Mouse (Mus musculus) bone marrow macrophage, adult 2 months (primary cell): ENCODE results near the gene Tmtc2. TPM values are rescaled to one million over a fixed set of nuclear protein-coding genes. Genes with fewer than 3 reads are reported as not detected.
A peak's percentile ranks its signal among the peaks of the same experiment; 100 is the strongest.

Source experiments
- H3K27ac ChIP-seq: 2 replicates; pipeline ENCODE4 v1.5.1; 2012; ENCODE audit warnings: low read depth, low read length; ENCODE audit not compliant: insufficient read depth
- H3K4me1 ChIP-seq: 2 replicates; pipeline ENCODE4 v1.6.1; 2012; ENCODE audit warnings: low read length; ENCODE audit not compliant: control insufficient read depth, insufficient read depth
- H3K4me3 ChIP-seq: 2 replicates; pipeline ENCODE4 v1.5.1; 2012; ENCODE audit warnings: mild to moderate bottlenecking, low read length, moderate library complexity; ENCODE audit not compliant: insufficient read depth
- CTCF ChIP-seq: IDR thresholded peaks from 2 replicates; pipeline ENCODE4 v1.5.1; 2012; ENCODE audit warnings: low read depth, mild to moderate bottlenecking, low read length, moderate library complexity
- POLR2A ChIP-seq: IDR thresholded peaks from 2 replicates; pipeline ENCODE4 v1.6.1; 2012; ENCODE audit warnings: mild to moderate bottlenecking, low read depth, low read length, borderline replicate concordance
- polyA plus RNA-seq: library from polyadenylated mRNA; stranded (reverse); fragments of >200 nt; gene quantifications from 2 replicates; pipeline ENCODE4 v1.2.4, GENCODE M21; 2012; ENCODE audit not compliant: missing spikeins, insufficient read depth, insufficient read length

Gene Tmtc2
- polyA plus RNA-seq, result 0.77 and 1.3 TPM in 2 replicates

DNA sequence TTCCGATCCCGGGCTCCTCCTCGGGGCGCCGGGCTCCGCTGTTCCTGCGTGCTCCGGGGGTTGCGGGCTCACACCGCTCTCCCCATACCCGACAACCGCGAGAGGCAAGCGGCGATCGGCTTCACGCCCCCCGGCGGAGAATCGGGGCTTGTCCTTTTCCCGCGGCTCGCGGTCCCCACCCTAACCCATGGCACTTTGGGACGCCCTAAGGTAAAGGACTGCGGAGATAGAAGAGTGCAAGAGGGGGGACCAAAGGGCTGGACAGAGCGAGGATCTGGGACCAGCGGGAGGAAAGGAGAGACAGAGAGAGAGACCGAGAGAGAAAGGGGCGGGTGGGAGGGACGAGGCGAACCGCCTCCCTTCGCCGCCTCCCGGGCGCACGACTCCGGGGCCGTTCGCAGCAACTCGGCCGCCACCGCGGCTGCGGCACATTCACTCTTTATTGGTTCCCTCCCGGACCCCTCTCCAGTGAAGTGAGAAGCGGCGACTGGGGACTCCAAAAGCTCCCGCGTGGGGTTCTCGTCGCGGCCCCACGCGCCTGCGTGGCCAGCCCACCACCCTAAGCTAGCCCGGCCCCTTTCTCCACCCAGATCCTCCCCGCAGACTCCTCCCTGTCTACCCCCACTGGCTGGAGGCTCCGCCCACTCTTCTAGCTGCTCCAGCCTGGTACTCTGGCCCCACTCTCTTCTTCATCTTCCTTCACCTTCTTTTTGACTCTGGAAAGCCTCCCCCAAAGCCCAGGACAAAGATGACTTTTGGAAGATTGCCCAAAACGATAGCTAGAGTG lies at the start of gene Tmtc2:
TSS of gene Tmtc2 (minus strand) at position 544 of the 787 bp plus-strand sequence.
- TF ChIP-seq POLR2A (no peak), CTCF (no peak)
- peak within 1 kb of the TSS; percentile 84 for H3K4me3 ChIP-seq
- no peak within 1 kb of the TSS for H3K27ac ChIP-seq
- peaks cover 17% of the 10 kb centered on the region for H3K4me1 ChIP-seq

DNA sequence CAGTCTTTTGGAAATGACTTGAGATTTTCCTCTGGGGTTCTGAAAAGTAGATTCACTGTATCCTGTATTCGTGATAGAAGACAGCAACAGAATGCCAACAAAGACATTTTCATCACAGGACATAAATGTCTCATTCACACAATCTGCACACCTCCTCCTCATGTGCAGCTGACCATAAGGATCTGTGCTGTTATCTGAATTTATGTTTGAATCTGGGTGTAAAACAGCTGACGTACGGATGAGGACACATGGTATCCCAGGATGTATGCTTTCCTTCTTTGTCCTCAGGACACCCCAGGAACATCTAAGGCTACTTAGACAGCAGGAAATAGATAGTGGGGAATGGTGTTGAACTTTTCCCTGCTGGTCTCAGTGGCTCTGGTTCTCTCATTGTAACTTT lies 37.9 kb upstream of the Tmtc2 start:
- H3K27ac ChIP-seq, result no peak overlapping the region
- H3K4me3 ChIP-seq, result no peak overlapping the region
- TF ChIP-seq CTCF, result no peak
- TF ChIP-seq POLR2A, result no peak
- H3K4me1 ChIP-seq, result no peaks in the 10 kb centered on the region

DNA sequence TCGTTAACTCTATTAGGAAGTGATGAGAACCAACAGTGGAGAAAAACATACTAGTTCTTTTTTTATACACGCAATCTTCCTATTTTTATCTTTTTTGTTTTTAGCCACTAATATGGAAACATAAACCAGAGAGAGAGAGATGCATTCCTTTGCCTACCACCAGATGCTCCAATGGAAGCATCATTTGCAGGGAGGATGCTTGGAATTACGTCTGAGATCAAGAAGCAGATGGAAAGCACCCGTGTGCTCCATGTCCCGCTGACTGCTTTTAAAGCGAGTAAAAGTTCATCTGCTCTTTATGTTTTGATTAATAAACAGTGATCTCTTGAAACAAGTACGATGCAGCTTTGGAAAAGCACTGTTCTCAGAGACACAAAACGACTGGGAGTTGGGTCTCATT lies 24.6 kb upstream of the Tmtc2 start:
- Histone ChIP-seq H3K4me3 (no peak overlapping the region), H3K4me1 (no peaks in the 10 kb centered on the region), H3K27ac (no peak overlapping the region)
- TF ChIP-seq POLR2A, result no peak
- TF ChIP-seq CTCF, result no peak

DNA sequence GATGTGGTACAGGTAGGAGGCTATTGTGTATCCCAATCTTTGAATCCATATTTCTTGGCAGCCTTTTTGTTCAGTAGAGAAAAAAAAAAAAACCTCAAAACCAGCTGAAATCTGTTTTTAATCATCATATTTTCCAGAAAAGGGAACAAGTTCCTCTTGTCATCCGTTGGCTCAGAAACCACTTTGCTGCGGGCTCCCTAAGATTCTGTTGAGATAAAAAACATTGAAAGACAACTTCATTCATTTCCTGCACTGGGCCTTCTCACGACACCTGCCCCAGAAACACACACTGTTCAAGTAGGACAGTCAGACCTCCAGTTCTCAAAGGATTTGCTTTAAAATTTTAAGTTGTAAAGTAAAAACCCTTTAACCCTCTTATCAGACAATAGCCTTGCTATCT lies 23.0 kb upstream of the Tmtc2 start:
- Histone ChIP-seq H3K4me1 (no peaks in the 10 kb centered on the region), H3K27ac (no peak overlapping the region), H3K4me3 (no peak overlapping the region)
- TF ChIP-seq POLR2A (no peak), CTCF (no peak)

- TF ChIP-seq POLR2A (no peak), CTCF (no peak)
- H3K4me3 ChIP-seq, result no peak overlapping the region
- H3K4me1 ChIP-seq, result no peaks in the 10 kb centered on the region
- no peak overlapping the region for H3K27ac ChIP-seq
Observed at GRCm38 (mm10) chr10:105595480-105596102, 21.3 kb upstream of the Tmtc2 start.

- no peak overlapping the region for H3K4me3 ChIP-seq
- TF ChIP-seq CTCF (no peak), POLR2A (no peak)
- no peaks in the 10 kb centered on the region for H3K4me1 ChIP-seq
- H3K27ac ChIP-seq, result no peak overlapping the region
Observed at GRCm38 (mm10) chr10:105588141-105588540, 13.9 kb upstream of the Tmtc2 start.

DNA sequence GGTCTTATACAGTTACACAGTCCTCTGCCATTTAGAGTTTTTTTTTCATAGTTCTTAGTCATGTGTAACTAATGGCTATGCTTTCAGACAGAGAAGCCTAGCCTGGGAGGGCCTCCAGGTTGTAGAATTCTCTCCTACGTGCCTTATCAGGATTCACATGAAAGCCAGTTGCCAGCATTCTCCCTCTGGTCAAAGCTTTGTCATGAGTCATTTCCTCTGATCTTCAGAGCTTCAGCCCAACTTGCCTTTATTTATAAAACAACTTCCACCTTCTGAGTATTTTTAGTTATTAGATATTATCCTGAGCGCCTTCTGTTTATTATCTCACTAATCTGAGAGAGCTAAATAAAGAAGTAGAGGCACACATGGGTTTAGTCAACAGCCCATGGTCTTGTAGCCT lies 5.1 kb upstream of the Tmtc2 start:
- H3K4me3 ChIP-seq, result no peak overlapping the region
- TF ChIP-seq POLR2A (no peak), CTCF (no peak)
- H3K27ac ChIP-seq, result no peak overlapping the region
- peaks cover 18% of the 10 kb centered on the region for H3K4me1 ChIP-seq

DNA sequence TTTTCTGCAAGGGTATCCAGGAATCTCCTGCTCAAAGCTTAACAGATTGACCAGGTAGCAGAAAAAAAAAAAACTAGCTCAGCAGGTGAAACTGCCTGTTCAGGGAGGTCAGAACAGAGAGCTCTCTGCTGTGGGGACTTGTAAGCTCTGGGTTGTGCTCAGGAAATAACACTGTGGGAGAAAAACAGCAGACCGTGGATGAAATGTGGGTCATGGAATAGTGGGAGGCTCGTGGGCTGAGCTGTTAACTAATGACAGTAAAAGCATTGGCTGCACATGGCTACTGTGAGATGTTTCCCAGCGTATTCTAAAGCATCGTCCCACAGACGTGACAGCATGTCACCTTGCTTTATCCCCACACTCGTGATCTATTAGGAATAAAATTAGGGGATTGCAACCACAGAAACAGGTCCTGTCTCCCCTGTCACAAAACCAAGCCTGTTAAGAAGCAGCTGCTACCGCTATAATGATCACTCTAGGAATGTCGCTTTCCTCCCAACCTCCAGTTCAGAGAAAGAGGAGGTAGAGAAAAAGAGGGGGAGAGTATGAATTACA lies 4.1 kb upstream of the Tmtc2 start:
- Histone ChIP-seq H3K27ac (no peak overlapping the region), H3K4me3 (no peak overlapping the region), H3K4me1 (peaks cover 18% of the 10 kb centered on the region)
- no peak for TF ChIP-seq POLR2A
- TF ChIP-seq CTCF, result no peak

GRCm38 (mm10) chr10:105574695-105575660 lies 727 bp upstream of the Tmtc2 start:
- Histone ChIP-seq H3K4me3 (peak overlapping the region; percentile 84), H3K4me1 (peaks cover 15% of the 10 kb centered on the region), H3K27ac (no peak overlapping the region)
- TF ChIP-seq POLR2A (no peak), CTCF (peak; percentile 58)
